Mouse (Mus musculus) myocyte (in vitro differentiated cells): ENCODE measurements around the gene Ppid. TPM values are rescaled to one million over a fixed set of nuclear protein-coding genes. Genes with fewer than 3 reads are reported as not detected.
"Not testable (repeated sequence)": the region's sequence is repeated elsewhere in the genome, so short reads cannot be mapped to it uniquely, and the experiment has no call there.

Source experiments
- H3K27me3 ChIP-seq: one replicate; pipeline ENCODE4 v1.6.1; 2011; ENCODE audit not compliant: control insufficient read depth, insufficient read depth, insufficient read length
- H3K36me3 ChIP-seq: one replicate; pipeline ENCODE4 v1.6.1; 2011; ENCODE audit not compliant: control insufficient read depth, insufficient read depth
- H3K4me2 ChIP-seq: one replicate; pipeline ENCODE4 v1.6.1; 2011; ENCODE audit warnings: low read depth, control low read depth
- H3K4me3 ChIP-seq: one replicate; pipeline ENCODE4 v1.5.1; 2011; ENCODE audit warnings: mild to moderate bottlenecking, control low read depth, moderate library complexity
- H3K79me2 ChIP-seq: one replicate; pipeline ENCODE4 v1.6.1; 2011; ENCODE audit not compliant: control insufficient read depth, insufficient read depth
- H3ac ChIP-seq: one replicate; pipeline ENCODE4 v1.6.1; 2011; ENCODE audit not compliant: control insufficient read depth, insufficient read length
- CEBPB ChIP-seq: IDR thresholded peaks from 2 replicates; pipeline ENCODE4 v1.6.1; 2011; ENCODE audit warnings: mild to moderate bottlenecking, moderate library complexity; ENCODE audit not compliant: poor library complexity, insufficient read depth, severe bottlenecking
- E2F4 ChIP-seq: IDR thresholded peaks from one replicate; pipeline ENCODE4 v1.6.1; 2011; ENCODE audit warnings: mild to moderate bottlenecking, control low read depth, moderate library complexity; ENCODE audit not compliant: insufficient read depth
- MAX ChIP-seq: IDR thresholded peaks from one replicate; pipeline ENCODE4 v1.6.1; 2011; ENCODE audit warnings: low read depth, mild to moderate bottlenecking, control low read depth
- MYOD1 ChIP-seq, 3 experiments: IDR thresholded peaks; one replicate each; pipeline ENCODE4 v1.6.1; 2011; ENCODE audit warnings: control low read depth in 2 of 3, low read depth in 2 of 3, mild to moderate bottlenecking in 2 of 3, moderate library complexity in 1 of 3; ENCODE audit not compliant: insufficient read length in 2 of 3, control insufficient read depth in 1 of 3
- MYOG ChIP-seq, 3 experiments: IDR thresholded peaks; one replicate each; pipeline ENCODE4 v1.6.1; 2011; ENCODE audit warnings: control low read depth in 2 of 3, low read depth in 2 of 3, mild to moderate bottlenecking in 2 of 3; ENCODE audit not compliant: insufficient read length in 2 of 3, control insufficient read depth in 1 of 3, insufficient read depth in 1 of 3
- POLR2A ChIP-seq: IDR thresholded peaks from one replicate; pipeline ENCODE4 v1.6.1; 2011; ENCODE audit warnings: low read depth, mild to moderate bottlenecking, control low read depth, moderate library complexity; ENCODE audit not compliant: insufficient read length
- POLR2AphosphoS2 ChIP-seq: IDR thresholded peaks from one replicate; pipeline ENCODE4 v1.6.1; 2011; ENCODE audit warnings: low read depth, control low read depth; ENCODE audit not compliant: insufficient read length
- REST ChIP-seq: IDR thresholded peaks from one replicate; pipeline ENCODE4 v1.6.1; 2011; ENCODE audit warnings: mild to moderate bottlenecking, control low read depth, moderate library complexity; ENCODE audit not compliant: insufficient read depth, insufficient read length
- SRF ChIP-seq: IDR thresholded peaks from one replicate; pipeline ENCODE4 v1.6.1; 2011; ENCODE audit warnings: low read depth; ENCODE audit not compliant: control insufficient read depth, insufficient read length
- TCF12 ChIP-seq: IDR thresholded peaks from one replicate; pipeline ENCODE4 v1.6.1; 2011; ENCODE audit warnings: mild to moderate bottlenecking, control low read depth; ENCODE audit not compliant: poor library complexity, insufficient read depth, severe bottlenecking
- TCF3 ChIP-seq: IDR thresholded peaks from one replicate; pipeline ENCODE4 v1.6.1; 2011; ENCODE audit warnings: low read depth, control low read depth; ENCODE audit not compliant: insufficient read length
- USF1 ChIP-seq: IDR thresholded peaks from one replicate; pipeline ENCODE4 v1.6.1; 2011; ENCODE audit warnings: low read depth, mild to moderate bottlenecking, control low read depth, moderate library complexity
- polyA plus RNA-seq: library from polyadenylated mRNA; unstranded; fragments of >200 nt; fragmentation: generic; extraction: Trizol; gene quantifications from one replicate; pipeline ENCODE4 v1.2.1, GENCODE M21; 2012; ENCODE audit warnings: missing spikeins

Gene Ppid
- polyA plus RNA-seq, 1 experiment = 32.1 TPM

GRCm38 (mm10) chr3:79567703-79568362, 23.3 kb upstream of the Ppid start, which contains the start of gene Fnip2:
Gene Fnip2 (minus strand): TSS chr3:79567796.
- Histone ChIP-seq H3K36me3 (no peaks in the 10 kb centered on the region), H3K79me2 (peaks cover 28% of the 10 kb centered on the region), H3K4me2 (peak within 1 kb of the TSS; percentile 93), H3K27me3 (no peaks in the 10 kb centered on the region), H3ac (peak within 1 kb of the TSS; percentile 61), H3K4me3 (peak within 1 kb of the TSS; percentile 58)
- TF ChIP-seq POLR2A (peak; percentile 73), CEBPB (no peak), TCF3 (no peak), USF1 (peak; percentile 8), MYOD1 (IDR thresholded peaks at IDR 0.05; ENCODE audit: control insufficient read depth in 1 of 3, insufficient read length in 2 of 3, low read depth in 2 of 3) (no peak), POLR2AphosphoS2 (peak; percentile 35), REST (no peak), MAX (peak; percentile 14), SRF (no peak), E2F4 (no peak), MYOG (IDR thresholded peaks at IDR 0.05; ENCODE audit: control insufficient read depth in 1 of 3, insufficient read depth in 1 of 3, insufficient read length in 2 of 3, low read depth in 2 of 3) (peak in 1 of 3 experiments; percentile 11), TCF12 (no peak)

GRCm38 (mm10) chr3:79568629-79569350, 22.4 kb upstream of the Ppid start:
- H3K4me2 ChIP-seq = peak overlapping the region; percentile 83
- no peak for TF ChIP-seq E2F4
- no peak for TF ChIP-seq SRF
- no peak overlapping the region for H3ac ChIP-seq
- H3K79me2 ChIP-seq = peaks cover 28% of the 10 kb centered on the region
- no peaks in the 10 kb centered on the region for H3K27me3 ChIP-seq
- H3K4me3 ChIP-seq = peak overlapping the region; percentile 58
- H3K36me3 ChIP-seq = no peaks in the 10 kb centered on the region

- Histone ChIP-seq H3K4me3 (no peak overlapping the region), H3K4me2 (no peak overlapping the region), H3K79me2 (peaks cover 26% of the 10 kb centered on the region), H3K27me3 (no peaks in the 10 kb centered on the region), H3K36me3 (no peaks in the 10 kb centered on the region), H3ac (no peak overlapping the region)
- TF ChIP-seq TCF3 = no peak
- TF ChIP-seq POLR2A = no peak
- no peak for TF ChIP-seq MYOG (IDR thresholded peaks at IDR 0.05; ENCODE audit: control insufficient read depth in 1 of 3, insufficient read depth in 1 of 3, insufficient read length in 2 of 3, low read depth in 2 of 3)
- no peak for TF ChIP-seq SRF
- TF ChIP-seq MAX = no peak
- no peak for TF ChIP-seq REST
- no peak for TF ChIP-seq MYOD1 (IDR thresholded peaks at IDR 0.05; ENCODE audit: control insufficient read depth in 1 of 3, insufficient read length in 2 of 3, low read depth in 2 of 3)
- TF ChIP-seq USF1 = no peak
- no peak for TF ChIP-seq POLR2AphosphoS2
- no peak for TF ChIP-seq E2F4
- TF ChIP-seq TCF12 = no peak
- no peak for TF ChIP-seq CEBPB
Observed at GRCm38 (mm10) chr3:79569351-79569681, 21.8 kb upstream of the Ppid start.

- Histone ChIP-seq H3K27me3 (no peaks in the 10 kb centered on the region), H3K79me2 (no peaks in the 10 kb centered on the region), H3ac (no peak overlapping the region), H3K4me2 (no peak overlapping the region), H3K4me3 (no peak overlapping the region), H3K36me3 (no peaks in the 10 kb centered on the region)
- TF ChIP-seq POLR2A = no peak
- TF ChIP-seq E2F4 = no peak
- no peak for TF ChIP-seq POLR2AphosphoS2
- no peak for TF ChIP-seq SRF
- no peak for TF ChIP-seq MYOG (IDR thresholded peaks at IDR 0.05; ENCODE audit: control insufficient read depth in 1 of 3, insufficient read depth in 1 of 3, insufficient read length in 2 of 3, low read depth in 2 of 3)
- no peak for TF ChIP-seq TCF12
- TF ChIP-seq TCF3 = no peak
- no peak for TF ChIP-seq REST
- no peak for TF ChIP-seq MAX
- no peak for TF ChIP-seq USF1
- no peak for TF ChIP-seq CEBPB
Observed at GRCm38 (mm10) chr3:79572399-79572798, 18.7 kb upstream of the Ppid start.

GRCm38 (mm10) chr3:79573376-79573775, 17.8 kb upstream of the Ppid start:
- not testable (repeated sequence) for H3K79me2 ChIP-seq, H3ac ChIP-seq, H3K27me3 ChIP-seq, H3K36me3 ChIP-seq, H3K4me2 ChIP-seq, H3K4me3 ChIP-seq
